ENCODE assay signal across 14 mouse cellular contexts in genomic region chr2:153582876-153583585, GRCm38 (mm10). TPM values are rescaled to one million over a fixed set of nuclear protein-coding genes. Genes with fewer than 3 reads are reported as not detected.
DNase-seq lines count a peak whose midpoint lies in the region; ATAC-seq and TF ChIP-seq lines count a peak whose summit lies in the region.
"Had no signal": no experiment of that assay in that cellular context is flagged by ENCODE, and none has a peak within 500 bp of the region (broad histone marks: within the 10 kb centered on the region; RNA-seq: fewer than 3 reads in every experiment).

No protein-coding gene starts in this region.

- WGBS in bone marrow, adult 2 months: 23% methylated on average over 15 of the region's 15 CpGs
- 48% methylated on average over 15 of the region's 15 CpGs for WGBS in intestine, embryonic 15.5 days

- no peak overlapping the region for H3K9ac ChIP-seq in intestine, embryonic 15.5 days
- H3K9ac ChIP-seq: midbrain, embryonic 13.5 days had no signal

- no peak for TF ChIP-seq POLR2A in bone marrow, adult 2 months (IDR thresholded peaks at IDR 0.05; ENCODE audit: borderline replicate concordance, control insufficient read depth, low read depth, low read length)

- peak overlapping the region; percentile 25; the same call in 1 of the 2 replicates for H3K27ac ChIP-seq in bone marrow, adult 2 months (ENCODE audit: control insufficient read depth, insufficient read depth, low read depth, low read length, poor library complexity)
- peak overlapping the region; percentile 52; the same call in 1 of the 2 replicates for H3K27ac ChIP-seq in intestine, embryonic 15.5 days
- H3K27ac ChIP-seq: midbrain, embryonic 13.5 days had no signal

- H3K9me3 ChIP-seq in intestine, embryonic 15.5 days: no peaks in the 10 kb centered on the region
- H3K9me3 ChIP-seq in megakaryocyte, embryonic 14.5 days: no peaks in the 10 kb centered on the region
- H3K9me3 ChIP-seq: midbrain, embryonic 13.5 days had no signal

- TF ChIP-seq CTCF in bone marrow, adult 2 months (IDR thresholded peaks at IDR 0.05; ENCODE audit: control insufficient read depth, insufficient read depth, low read length): no peak

- peak overlapping the region; percentile 30 for H3K4me2 ChIP-seq in intestine, embryonic 15.5 days (replicated peaks)
- H3K4me2 ChIP-seq: midbrain, embryonic 13.5 days had no signal

- no peaks in the 10 kb centered on the region for H3K27me3 ChIP-seq in intestine, embryonic 15.5 days (replicated peaks)
- H3K27me3 ChIP-seq in megakaryocyte, embryonic 14.5 days (replicated peaks): no peaks in the 10 kb centered on the region
- H3K27me3 ChIP-seq: midbrain, embryonic 13.5 days had no signal

- peak; percentile 37 for ATAC-seq in intestine, embryonic 15.5 days
- ATAC-seq: hindbrain, embryonic 16.5 days; midbrain, embryonic 13.5 days had no signal

- H3K4me3 ChIP-seq in bone marrow, adult 2 months (replicated peaks; ENCODE audit: control insufficient read depth, low read depth, low read length): no peak overlapping the region
- no peak overlapping the region for H3K4me3 ChIP-seq in intestine, embryonic 15.5 days (replicated peaks)
- peak overlapping the region; percentile 89 for H3K4me3 ChIP-seq in megakaryocyte, embryonic 14.5 days (replicated peaks)
- H3K4me3 ChIP-seq: midbrain, embryonic 13.5 days had no signal

- H3K36me3 ChIP-seq in intestine, embryonic 15.5 days: no peaks in the 10 kb centered on the region
- H3K36me3 ChIP-seq in megakaryocyte, embryonic 14.5 days (replicated peaks; ENCODE audit: low read length): peaks cover 32% of the 10 kb centered on the region
- H3K36me3 ChIP-seq: midbrain, embryonic 13.5 days had no signal

- peak; percentile 28 to 57 for DNase-seq in kidney, postnatal 25 days
- DNase-seq in kidney, adult 11 months: no peak
- no peak for DNase-seq in frontal cortex, postnatal 10 days (ENCODE audit: low spot score in 2 of 2)
- no peak for DNase-seq in left cerebral cortex, adult 11 months (ENCODE audit: low spot score)
- DNase-seq: adrenal gland, postnatal 36 days; cerebellum, adult 9-10 months; gastrocnemius, postnatal 25 days; lung, adult 18-20 months; thymus, adult 2 months had no signal

- H3K4me1 ChIP-seq in bone marrow, adult 2 months (ENCODE audit: control insufficient read depth, insufficient read depth, low read length): no peaks in the 10 kb centered on the region
- peaks cover 23% of the 10 kb centered on the region for H3K4me1 ChIP-seq in intestine, embryonic 15.5 days (replicated peaks)
- peaks cover 85% of the 10 kb centered on the region for H3K4me1 ChIP-seq in megakaryocyte, embryonic 14.5 days

RNA-seq across cellular contexts. Expression of gene Commd7, which starts 49.5 kb away (rescaled TPM):
- 16.0 and 22.0 TPM in 2 replicates for polyA plus RNA-seq in bone marrow, adult 2 months (2011; ENCODE audit: insufficient read depth, insufficient read length, low replicate concordance, missing spikeins)
- 81.2 and 82.1 TPM in 2 replicates for polyA plus RNA-seq in intestine, embryonic 15.5 days (2015; fragmentation: Nextera tagmentation; extraction: Ambion mirVana)
- polyA plus RNA-seq in megakaryocyte, embryonic 14.5 days (2012; ENCODE audit: insufficient read depth, low replicate concordance): 17.9 and 24.1 TPM in 2 replicates

RNA-seq across cellular contexts. Expression of gene Nol4l, which starts 53.3 kb away (rescaled TPM):
- 4.0 and 7.5 TPM in 2 replicates for polyA plus RNA-seq in bone marrow, adult 2 months (2011; ENCODE audit: insufficient read depth, insufficient read length, low replicate concordance, missing spikeins)
- 25.6 and 27.1 TPM in 2 replicates for polyA plus RNA-seq in intestine, embryonic 15.5 days (2015; fragmentation: Nextera tagmentation; extraction: Ambion mirVana)
- 10.6 and 40.8 TPM in 2 replicates for polyA plus RNA-seq in megakaryocyte, embryonic 14.5 days (2012; ENCODE audit: insufficient read depth, low replicate concordance)

Comparison
In these comparisons a context has a peak if more than half of its experiments do, and no peak if none do; other contexts are left out.
1. DNase-seq: peak in kidney, postnatal 25 days (2 of 2); none in kidney, adult 11 months (single experiment), frontal cortex, postnatal 10 days (0 of 2) and left cerebral cortex, adult 11 months (single experiment).